Mouse (Mus musculus) limb, embryonic 14.5 days (tissue): ENCODE data around the gene Rpgr. TPM values are rescaled to one million over a fixed set of nuclear protein-coding genes. Genes with fewer than 3 reads are reported as not detected.

Experiments used
- ATAC-seq: fragments of 200-750 bp; cut with Nextera tagmentation; 2 replicates; pipeline ENCODE4 v1.8.0; 2017; ENCODE audit warnings: low read depth, moderate number of reproducible peaks, moderate TSS enrichment; ENCODE audit not compliant: low FRiP score
- DNase-seq: peaks from one replicate; pipeline ENCODE4 v3.0.0-alpha.2; 2015; ENCODE audit warnings: low spot score
- H3K27ac ChIP-seq: fragments of 300-500 bp; sonication (generic); replicated peaks from 2 replicates; pipeline ENCODE4 v1.5.1; 2014; ENCODE audit warnings: low read depth, mild to moderate bottlenecking, low read length, moderate library complexity, mixed read lengths
- H3K27me3 ChIP-seq: fragments of 300-500 bp; sonication (generic); 2 replicates; pipeline ENCODE4 v1.6.1; 2014; ENCODE audit warnings: low read length, mixed read lengths; ENCODE audit not compliant: control insufficient read depth, insufficient read depth
- H3K36me3 ChIP-seq: fragments of 300-500 bp; sonication (generic); 2 replicates; pipeline ENCODE4 v1.6.1; 2014; ENCODE audit warnings: mild to moderate bottlenecking, low read length, moderate library complexity, mixed read lengths; ENCODE audit not compliant: control insufficient read depth, insufficient read depth
- H3K4me1 ChIP-seq: fragments of 300-500 bp; sonication (generic); 2 replicates; pipeline ENCODE4 v1.6.1; 2014; ENCODE audit warnings: antibody characterized with exemption, low read length, mixed read lengths; ENCODE audit not compliant: control insufficient read depth, insufficient read depth
- H3K4me2 ChIP-seq: fragments of 300-500 bp; sonication (generic); replicated peaks from 2 replicates; pipeline ENCODE4 v1.6.1; 2014; ENCODE audit warnings: low read depth, mild to moderate bottlenecking, low read length, moderate library complexity; ENCODE audit not compliant: severe bottlenecking
- H3K4me3 ChIP-seq: fragments of 300-500 bp; sonication (generic); replicated peaks from 2 replicates; pipeline ENCODE4 v1.5.1; 2014; ENCODE audit warnings: low read length
- H3K9ac ChIP-seq: fragments of 300-500 bp; sonication (generic); 2 replicates; pipeline ENCODE4 v1.6.1; 2014; ENCODE audit warnings: mild to moderate bottlenecking, low read depth, low read length, moderate library complexity; ENCODE audit not compliant: severe bottlenecking
- H3K9me3 ChIP-seq: fragments of 300-500 bp; sonication (generic); 2 replicates; pipeline ENCODE4 v1.6.1; 2016; ENCODE audit warnings: low read length; ENCODE audit not compliant: control insufficient read depth
- POLR2A ChIP-seq: fragments of 200-500 bp; IDR thresholded peaks from 2 replicates; pipeline ENCODE4 v1.8.0; 2012; ENCODE audit warnings: inconsistent platforms, mild to moderate bottlenecking, moderate library complexity, borderline replicate concordance; ENCODE audit not compliant: insufficient read depth, insufficient read length; ENCODE audit errors: extremely low read depth
- WGBS: fragments of 180-500 bp; shearing (Covaris S2); extraction: QIAGEN DNeasy Blood & Tissue Kit; methylation state at CpG from one replicate; pipeline ENCODE4 v1.1.7; 2014; 5-methylcytosine and 5-hydroxymethylcytosine counted together
- polyA plus RNA-seq, 2 experiments: library from polyadenylated mRNA; depleted of rRNA in 1 of 2; stranded (reverse) in 1 of 2; unstranded in 1 of 2; fragments of >200 nt; fragmentation: Nextera tagmentation in 1 of 2; extraction: Ambion mirVana in 1 of 2; gene quantifications; 2 replicates each; pipeline versions ENCODE4 v1.2.1 to v1.2.3; 2012 to 2014

Rpgr gene
- polyA plus RNA-seq, 2 experiments, result 8.6 to 9.9 TPM

- Histone ChIP-seq H3K4me3 (no peak overlapping the region), H3K36me3 (no peaks in the 10 kb centered on the region), H3K9me3 (no peaks in the 10 kb centered on the region), H3K4me2 (no peak overlapping the region), H3K27ac (no peak overlapping the region), H3K4me1 (no peaks in the 10 kb centered on the region), H3K9ac (no peak overlapping the region), H3K27me3 (no peaks in the 10 kb centered on the region)
- ATAC-seq (no peak), DNase-seq (peak; percentile 29)
- TF ChIP-seq POLR2A, result no peak
- WGBS, result 67% methylated on average over 3 of the region's 3 CpGs
These were observed 142.8 kb downstream of the Rpgr start for GRCm38 (mm10) chrX:10073966-10074365.

GRCm38 (mm10) chrX:10071529-10071928, 145.2 kb downstream of the Rpgr start:
- no peak overlapping the region for H3K9ac ChIP-seq
- H3K36me3 ChIP-seq, result no peaks in the 10 kb centered on the region
- no peaks in the 10 kb centered on the region for H3K4me1 ChIP-seq
- no peak overlapping the region for H3K4me3 ChIP-seq
- no peak for TF ChIP-seq POLR2A
- H3K4me2 ChIP-seq, result no peak overlapping the region
- no peaks in the 10 kb centered on the region for H3K27me3 ChIP-seq
- no peaks in the 10 kb centered on the region for H3K9me3 ChIP-seq
- no peak overlapping the region for H3K27ac ChIP-seq
- no peak for DNase-seq
- ATAC-seq, result no peak
- WGBS, result 64% methylated on average over 2 of the region's 2 CpGs

DNA sequence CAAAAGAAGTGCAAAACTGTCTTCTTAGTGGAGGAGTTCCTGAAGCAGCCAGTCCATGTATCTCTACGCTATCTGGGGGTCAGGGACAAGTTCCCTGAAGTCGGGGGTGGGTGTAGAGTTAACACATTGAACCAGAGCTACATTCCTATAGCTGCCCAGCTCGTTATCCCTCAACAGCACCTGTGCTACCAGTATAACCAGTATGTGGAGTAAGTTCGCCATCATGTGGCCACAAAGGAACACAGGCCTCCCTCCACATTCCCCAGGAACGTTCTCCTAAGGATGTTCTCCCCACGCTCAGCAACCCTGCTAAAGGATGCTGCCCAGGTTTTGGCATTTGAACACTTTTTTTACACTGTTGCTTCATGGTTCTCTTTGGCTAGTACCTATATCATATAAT, 146.0 kb downstream of the Rpgr start:
- ATAC-seq, result no peak
- no peak for TF ChIP-seq POLR2A
- Histone ChIP-seq H3K4me3 (no peak overlapping the region), H3K36me3 (no peaks in the 10 kb centered on the region), H3K4me2 (no peak overlapping the region), H3K9me3 (no peaks in the 10 kb centered on the region), H3K4me1 (no peaks in the 10 kb centered on the region), H3K27ac (no peak overlapping the region), H3K9ac (no peak overlapping the region), H3K27me3 (no peaks in the 10 kb centered on the region)
- no peak for DNase-seq
- 23% methylated on average over 6 of the region's 6 CpGs for WGBS

DNA sequence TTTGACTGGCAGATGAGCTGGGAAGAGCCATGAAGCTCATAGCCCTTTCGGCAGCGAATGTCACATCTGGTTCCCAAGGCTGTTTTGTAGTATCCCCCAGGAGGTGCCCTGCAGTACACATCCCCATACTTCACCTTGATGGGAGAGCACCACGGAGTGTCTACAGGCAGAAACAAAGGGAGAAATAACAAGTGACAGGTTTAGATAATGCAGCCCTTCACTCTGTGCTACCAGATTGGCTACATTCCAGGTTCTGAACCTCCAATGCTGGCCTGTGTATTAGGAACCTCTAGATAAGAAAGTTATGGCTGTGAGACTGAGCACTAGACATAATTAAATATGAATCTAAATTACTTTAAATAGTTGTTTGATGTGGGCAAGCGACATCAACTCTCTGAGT, 147.3 kb downstream of the Rpgr start:
- H3K9ac ChIP-seq, result no peak overlapping the region
- H3K36me3 ChIP-seq, result no peaks in the 10 kb centered on the region
- no peak for ATAC-seq
- no peaks in the 10 kb centered on the region for H3K9me3 ChIP-seq
- no peak overlapping the region for H3K27ac ChIP-seq
- TF ChIP-seq POLR2A, result no peak
- DNase-seq, result no peak
- H3K4me1 ChIP-seq, result no peaks in the 10 kb centered on the region
- H3K4me3 ChIP-seq, result no peak overlapping the region
- H3K27me3 ChIP-seq, result no peaks in the 10 kb centered on the region
- no peak overlapping the region for H3K4me2 ChIP-seq
- WGBS, result 76% methylated on average over 4 of the region's 4 CpGs

DNA sequence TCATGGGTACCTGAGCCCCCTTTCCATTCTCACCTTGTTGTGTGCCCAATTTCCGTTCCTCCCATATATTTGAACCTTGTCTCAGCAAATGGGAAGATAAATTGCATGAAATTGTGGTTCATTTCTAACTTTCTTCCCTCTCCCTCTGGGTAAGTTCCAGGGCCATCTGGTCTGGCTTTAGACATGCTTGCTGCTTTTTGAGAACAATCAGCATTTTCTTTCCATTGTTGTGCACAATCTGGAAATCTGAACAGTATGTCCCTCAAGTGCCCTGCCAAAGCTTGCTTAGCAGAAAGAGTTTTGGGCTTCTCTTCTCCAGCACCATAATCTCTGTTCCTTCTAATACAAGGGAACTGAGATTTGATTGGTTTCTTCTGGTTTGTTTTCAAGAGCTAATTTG, 152.9 kb downstream of the Rpgr start:
- DNase-seq (no peak), ATAC-seq (no peak)
- whole genome bisulfite sequencing, result 67% methylated on average over 1 of the region's 1 CpGs
- Histone ChIP-seq H3K27me3 (no peaks in the 10 kb centered on the region), H3K4me3 (no peak overlapping the region), H3K4me2 (no peak overlapping the region), H3K4me1 (no peaks in the 10 kb centered on the region), H3K27ac (no peak overlapping the region), H3K36me3 (no peaks in the 10 kb centered on the region), H3K9ac (no peak overlapping the region), H3K9me3 (no peaks in the 10 kb centered on the region)
- no peak for TF ChIP-seq POLR2A

DNA sequence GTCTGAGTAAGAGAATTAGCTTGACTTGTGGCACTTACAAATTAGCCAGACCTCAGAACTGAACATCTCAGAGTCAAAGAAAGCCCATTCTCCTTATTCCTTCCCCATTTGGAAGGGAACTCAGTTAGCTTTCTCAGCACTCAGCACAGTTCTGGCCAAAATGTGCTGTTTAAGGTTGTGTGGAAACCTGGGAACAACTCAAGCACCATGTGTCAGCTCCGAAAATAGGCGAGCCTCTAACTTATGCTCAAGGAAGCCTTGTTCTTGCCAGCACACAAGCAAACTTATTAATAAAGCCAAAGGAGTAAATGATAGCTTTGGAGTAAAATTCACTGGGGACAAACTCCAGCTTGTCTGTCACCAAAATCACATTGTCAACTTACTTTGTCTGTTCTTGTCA, 153.4 kb downstream of the Rpgr start:
- ATAC-seq, result no peak
- Histone ChIP-seq H3K27me3 (no peaks in the 10 kb centered on the region), H3K9me3 (no peaks in the 10 kb centered on the region), H3K4me2 (no peak overlapping the region), H3K27ac (no peak overlapping the region), H3K36me3 (no peaks in the 10 kb centered on the region), H3K9ac (no peak overlapping the region), H3K4me3 (no peak overlapping the region), H3K4me1 (no peaks in the 10 kb centered on the region)
- DNase-seq, result no peak
- WGBS, result 86% methylated on average over 2 of the region's 2 CpGs
- TF ChIP-seq POLR2A, result no peak
